Mouse (Mus musculus) adrenal gland, adult 18-20 months (tissue): ENCODE results near the gene Dusp8. TPM values are rescaled to one million over a fixed set of nuclear protein-coding genes. Genes with fewer than 3 reads are reported as not detected.
A peak's percentile ranks its signal among the peaks of the same experiment; 100 is the strongest.

Experiments
- DNase-seq, 2 experiments: peaks; one replicate each; pipeline ENCODE4 v3.0.0; 2021 to 2022; ENCODE audit warnings: low spot score in 2 of 2
- total RNA-seq, 2 experiments: library from RNA; stranded (reverse); gene quantifications; 1 replicate in 1 of 2; 2 replicates in 1 of 2; pipeline ENCODE4 v1.2.3; 2021

Dusp8 gene
- total RNA-seq, 2 experiments from 2014 or later: 8.9 to 23.6 TPM

- DNase-seq: peak in 1 of 2 experiments; percentile 22
Observed at GRCm38 (mm10) chr7:142055431-142055830, 40.2 kb downstream of the Dusp8 start.

- DNase-seq: no peak
Observed at GRCm38 (mm10) chr7:142050536-142050935, 45.1 kb downstream of the Dusp8 start.

GRCm38 (mm10) chr7:142045932-142046331 lies 49.7 kb downstream of the Dusp8 start:
- DNase-seq: no peak

GRCm38 (mm10) chr7:142045344-142045743 lies 50.3 kb downstream of the Dusp8 start:
- DNase-seq: no peak

GRCm38 (mm10) chr7:142040756-142041155 lies 54.9 kb downstream of the Dusp8 start:
- DNase-seq: no peak

- DNase-seq: peak; percentile 26 to 35
Observed at GRCm38 (mm10) chr7:142037553-142038170, 58.0 kb downstream of the Dusp8 start.

- DNase-seq: no peak
Observed at GRCm38 (mm10) chr7:142035048-142035811, 60.4 kb downstream of the Dusp8 start.

GRCm38 (mm10) chr7:142034198-142034597 lies 61.4 kb downstream of the Dusp8 start:
- DNase-seq: no peak

GRCm38 (mm10) chr7:142030073-142030472 lies 65.6 kb downstream of the Dusp8 start:
- no peak for DNase-seq

Other genes starting within 250 kb of the Dusp8 start
- 10 to 100 TPM; 57.0 to 57.8 TPM for gene Tollip, start 177.3 kb downstream of the Dusp8 start, total RNA-seq
- gene Brsk2, start 146.1 kb downstream of the Dusp8 start, total RNA-seq: 1 to 10 TPM; 1.8 to 2.1 TPM
- gene Mob2, start 34.8 kb downstream of the Dusp8 start, total RNA-seq: 10 to 100 TPM; 45.2 to 58.8 TPM
- gene Gm45618, start 24.9 kb upstream of the Dusp8 start, total RNA-seq: not detected
- not detected for gene Gm39115, start 40.2 kb upstream of the Dusp8 start, total RNA-seq
- gene Gm45337, start 48.8 kb upstream of the Dusp8 start, total RNA-seq: not detected
- gene Gm29735, start 61.3 kb upstream of the Dusp8 start, total RNA-seq: not detected
- not detected for gene Gm4553, start 69.9 kb upstream of the Dusp8 start, total RNA-seq
- gene Krtap5-2, start 80.2 kb upstream of the Dusp8 start, total RNA-seq: not detected
- not detected for gene Gm10153, start 94.5 kb upstream of the Dusp8 start, total RNA-seq
- not detected for gene Krtap5-3, start 105.5 kb upstream of the Dusp8 start, total RNA-seq
- gene Gm7579, start 116.0 kb upstream of the Dusp8 start, total RNA-seq: not detected
- gene Krtap5-5, start 134.1 kb upstream of the Dusp8 start, total RNA-seq: not detected
- not detected for gene Gm40460, start 145.2 kb upstream of the Dusp8 start, total RNA-seq
- not detected for gene Gm2431, start 162.5 kb upstream of the Dusp8 start, total RNA-seq
- not detected for gene Gm4559, start 178.5 kb upstream of the Dusp8 start, total RNA-seq
- gene Krtap5-1, start 201.3 kb upstream of the Dusp8 start, total RNA-seq: not detected
- gene Krtap5-4, start 207.7 kb upstream of the Dusp8 start, total RNA-seq: not detected